Mouse (Mus musculus) hindbrain, postnatal 0 days (tissue): Measurements from ENCODE around the gene Qtrt2. TPM values are rescaled to one million over a fixed set of nuclear protein-coding genes. Genes with fewer than 3 reads are reported as not detected.

Experiments used
- ATAC-seq: fragments of 200-750 bp; cut with Nextera tagmentation; 2 replicates; pipeline ENCODE4 v1.8.0; 2017; ENCODE audit warnings: mild to moderate bottlenecking, moderate TSS enrichment, moderate library complexity
- DNase-seq: peaks from one replicate; pipeline ENCODE4 v3.0.0-alpha.2; 2015; ENCODE audit warnings: low spot score
- H3K27ac ChIP-seq: fragments of 300-500 bp; sonication (generic); 2 replicates; pipeline ENCODE4 v1.5.1; 2014; ENCODE audit warnings: mild to moderate bottlenecking
- H3K27me3 ChIP-seq: fragments of 300-500 bp; sonication (generic); 2 replicates; pipeline ENCODE4 v1.6.1; 2014; ENCODE audit warnings: low read length, mixed read lengths; ENCODE audit not compliant: insufficient read depth
- H3K36me3 ChIP-seq: fragments of 300-500 bp; sonication (generic); 2 replicates; pipeline ENCODE4 v1.6.1; 2014; ENCODE audit warnings: low read length, mixed read lengths; ENCODE audit not compliant: insufficient read depth
- H3K4me1 ChIP-seq: fragments of 300-500 bp; sonication (generic); 2 replicates; pipeline ENCODE4 v1.6.1; 2014; ENCODE audit warnings: antibody characterized with exemption, low read length, mixed read lengths; ENCODE audit not compliant: insufficient read depth
- H3K4me2 ChIP-seq: fragments of 300-500 bp; sonication (generic); 2 replicates; pipeline ENCODE4 v1.6.1; 2014; ENCODE audit warnings: low read depth, mild to moderate bottlenecking, low read length, moderate library complexity, mixed read lengths
- H3K4me3 ChIP-seq: fragments of 300-500 bp; sonication (generic); 2 replicates; pipeline ENCODE4 v1.5.1; 2014; ENCODE audit warnings: low read length
- H3K9ac ChIP-seq: fragments of 300-500 bp; sonication (generic); replicated peaks from 2 replicates; pipeline ENCODE4 v1.6.1; 2014; ENCODE audit warnings: mild to moderate bottlenecking, low read length, moderate library complexity, mixed read lengths
- H3K9me3 ChIP-seq: fragments of 300-500 bp; sonication (generic); 2 replicates; pipeline ENCODE4 v1.6.1; 2016; ENCODE audit warnings: low read length, mixed read lengths
- CTCF ChIP-seq: IDR thresholded peaks from 2 replicates; pipeline ENCODE4 v1.5.1; 2016; ENCODE audit warnings: antibody characterized with exemption, control low read depth, low read depth
- WGBS: fragments of 180-500 bp; shearing (Covaris S2); extraction: QIAGEN DNeasy Blood & Tissue Kit; methylation state at CpG from one replicate; pipeline ENCODE4 v1.1.7; 2014; 5-methylcytosine and 5-hydroxymethylcytosine counted together
- polyA plus RNA-seq: library from polyadenylated mRNA; unstranded; fragments of >200 nt; fragmentation: Nextera tagmentation; extraction: Ambion mirVana; gene quantifications from 2 replicates; pipeline ENCODE4 v1.2.1, GENCODE M21; 2015
- total RNA-seq: library from RNA; depleted of rRNA; stranded (reverse); fragments of >200 nt; gene quantifications from 2 replicates; pipeline ENCODE4 v1.2.3, GENCODE M21; 2014

The Qtrt2 gene
- total and polyA plus RNA-seq, 2 experiments from 2014 or later, result 11.3 to 29.7 TPM

DNA sequence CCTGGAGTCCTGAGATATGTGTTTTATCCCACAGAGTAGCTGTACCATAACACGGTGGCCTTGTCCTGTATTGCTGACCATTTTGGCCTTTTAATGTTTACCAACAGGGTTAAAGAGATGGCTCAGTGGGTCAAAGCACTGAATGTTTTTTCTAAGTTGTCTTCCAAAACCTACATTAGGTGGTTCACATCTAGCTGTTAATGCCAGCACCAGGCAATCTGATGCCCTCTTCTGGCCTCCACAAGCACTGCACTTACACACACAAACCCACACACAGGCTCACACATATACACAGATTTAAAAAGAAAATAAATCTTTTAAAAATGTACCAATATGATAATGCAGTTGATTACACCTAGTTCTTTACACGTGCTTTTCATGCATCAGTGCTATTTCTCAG, 17.7 kb downstream of the Qtrt2 start:
- Histone ChIP-seq H3K4me3 (no peak overlapping the region), H3K4me1 (no peaks in the 10 kb centered on the region), H3K27ac (no peak overlapping the region), H3K4me2 (no peak overlapping the region), H3K36me3 (no peaks in the 10 kb centered on the region), H3K9me3 (no peaks in the 10 kb centered on the region), H3K27me3 (no peaks in the 10 kb centered on the region), H3K9ac (no peak overlapping the region)
- ATAC-seq (no peak), DNase-seq (no peak)
- 90% methylated on average over 2 of the region's 2 CpGs for WGBS
- TF ChIP-seq CTCF, result peak; percentile 36

DNA sequence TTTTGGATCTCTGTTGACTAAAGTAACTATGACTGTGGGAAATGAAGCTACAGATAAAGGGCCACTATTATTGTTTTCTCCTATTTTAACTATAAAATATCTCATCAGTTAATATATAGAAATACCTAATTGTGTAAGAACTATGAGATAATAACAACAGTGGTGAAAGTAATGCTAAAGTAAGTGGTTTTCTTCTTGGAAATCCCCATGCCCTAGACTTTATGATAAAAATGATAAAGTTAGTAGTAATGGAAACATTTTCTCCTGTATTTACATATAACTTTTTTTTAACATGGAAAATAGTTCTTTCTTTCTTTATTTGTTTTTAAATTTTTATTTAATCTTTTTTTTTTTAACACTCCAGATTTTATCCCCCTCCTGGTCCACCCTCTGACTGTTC, 26.0 kb downstream of the Qtrt2 start:
- Histone ChIP-seq H3K36me3 (no peaks in the 10 kb centered on the region), H3K27me3 (no peaks in the 10 kb centered on the region), H3K4me1 (no peaks in the 10 kb centered on the region), H3K27ac (no peak overlapping the region), H3K9me3 (no peaks in the 10 kb centered on the region), H3K4me3 (no peak overlapping the region), H3K4me2 (no peak overlapping the region), H3K9ac (no peak overlapping the region)
- TF ChIP-seq CTCF, result no peak
- DNase-seq (no peak), ATAC-seq (no peak)

DNA sequence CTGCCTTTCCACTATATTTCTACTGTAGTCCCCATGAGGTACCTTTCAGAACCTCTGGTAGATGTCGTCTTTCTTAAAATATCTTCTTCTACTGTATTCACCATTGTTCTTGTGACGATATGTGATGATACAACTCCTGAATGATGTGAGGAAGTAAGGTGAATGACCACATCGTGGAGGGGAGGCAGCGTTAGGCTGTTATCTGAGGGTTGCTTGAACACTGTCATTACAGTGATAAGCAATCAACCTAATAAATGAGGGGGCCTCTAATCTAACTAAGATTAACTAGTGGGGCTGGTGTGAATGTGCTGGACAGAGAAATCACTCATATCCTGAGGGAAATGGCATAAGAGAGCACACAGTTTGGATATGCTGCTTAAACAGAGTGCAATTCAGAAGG, 26.5 kb downstream of the Qtrt2 start:
- no peak overlapping the region for H3K4me2 ChIP-seq
- H3K9me3 ChIP-seq, result no peaks in the 10 kb centered on the region
- no peak overlapping the region for H3K4me3 ChIP-seq
- no peak overlapping the region for H3K9ac ChIP-seq
- DNase-seq (no peak), ATAC-seq (no peak)
- WGBS, result 92% methylated on average over 4 of the region's 4 CpGs
- no peaks in the 10 kb centered on the region for H3K36me3 ChIP-seq
- no peaks in the 10 kb centered on the region for H3K27me3 ChIP-seq
- TF ChIP-seq CTCF, result no peak
- H3K27ac ChIP-seq, result no peak overlapping the region
- no peaks in the 10 kb centered on the region for H3K4me1 ChIP-seq

DNA sequence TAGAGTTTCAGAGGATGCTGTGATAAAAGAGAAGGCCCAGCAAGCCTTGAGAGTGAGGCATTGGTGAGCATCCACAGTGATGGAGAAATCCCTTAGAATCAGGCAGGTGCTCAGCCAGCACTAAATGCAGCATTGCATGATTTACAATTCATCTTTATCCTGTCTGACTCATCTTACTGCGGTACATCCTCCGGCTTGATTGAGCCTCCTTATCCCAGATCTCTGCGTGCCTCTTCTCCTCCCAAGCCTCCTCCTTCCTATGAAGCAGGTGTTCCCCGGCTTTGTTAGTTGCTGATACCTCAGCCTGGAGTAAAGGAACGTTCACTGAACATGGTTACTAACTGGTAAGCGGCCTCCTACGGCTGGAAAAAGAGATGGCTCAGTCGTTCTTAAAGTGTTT, 32.1 kb downstream of the Qtrt2 start:
- no peak for TF ChIP-seq CTCF
- no peak for DNase-seq
- WGBS, result 87% methylated on average over 8 of the region's 8 CpGs
- Histone ChIP-seq H3K4me3 (no peak overlapping the region), H3K4me1 (no peaks in the 10 kb centered on the region), H3K27me3 (no peaks in the 10 kb centered on the region), H3K27ac (no peak overlapping the region), H3K36me3 (no peaks in the 10 kb centered on the region), H3K9me3 (no peaks in the 10 kb centered on the region), H3K9ac (no peak overlapping the region), H3K4me2 (no peak overlapping the region)
- ATAC-seq, result no peak

DNA sequence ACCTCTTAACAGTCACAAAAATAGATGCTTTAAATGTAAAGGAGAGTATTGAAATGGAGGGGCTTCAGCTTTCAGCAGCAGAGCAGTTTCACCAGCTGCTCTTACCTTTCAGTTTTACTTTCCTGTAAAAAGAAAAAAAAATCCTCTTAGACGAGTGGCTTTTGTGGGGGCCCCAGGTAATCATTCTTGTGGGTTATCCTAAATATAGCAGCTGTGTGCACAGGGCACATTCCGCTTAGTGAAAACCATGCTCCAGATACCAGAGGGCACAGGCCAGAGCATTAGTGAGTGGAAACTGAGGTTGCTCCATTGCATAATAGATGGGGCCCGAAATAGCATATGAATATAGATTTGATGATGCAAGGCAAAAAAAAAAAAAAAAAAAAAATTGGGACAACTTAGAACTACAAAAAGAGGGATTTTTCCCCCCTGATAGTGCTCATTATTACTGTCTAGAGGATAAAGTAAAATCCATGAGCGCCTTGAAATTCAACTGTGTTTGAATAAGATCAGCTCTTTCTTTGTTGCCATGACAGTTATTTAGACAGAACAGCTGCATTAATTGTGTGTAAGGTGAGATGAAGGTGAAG, 35.8 kb downstream of the Qtrt2 start:
- Histone ChIP-seq H3K27ac (no peak overlapping the region), H3K4me2 (peak overlapping the region; percentile 94; the same call in 1 of the 2 replicates), H3K27me3 (no peaks in the 10 kb centered on the region), H3K36me3 (no peaks in the 10 kb centered on the region), H3K4me1 (0 out of 2 replicates have a peak, but pooled peaks cover 5% of the 10 kb centered on the region), H3K9me3 (no peaks in the 10 kb centered on the region), H3K4me3 (no peak overlapping the region), H3K9ac (no peak overlapping the region)
- ATAC-seq (no peak), DNase-seq (no peak)
- WGBS, result 87% methylated on average over 4 of the region's 4 CpGs
- TF ChIP-seq CTCF, result no peak

DNA sequence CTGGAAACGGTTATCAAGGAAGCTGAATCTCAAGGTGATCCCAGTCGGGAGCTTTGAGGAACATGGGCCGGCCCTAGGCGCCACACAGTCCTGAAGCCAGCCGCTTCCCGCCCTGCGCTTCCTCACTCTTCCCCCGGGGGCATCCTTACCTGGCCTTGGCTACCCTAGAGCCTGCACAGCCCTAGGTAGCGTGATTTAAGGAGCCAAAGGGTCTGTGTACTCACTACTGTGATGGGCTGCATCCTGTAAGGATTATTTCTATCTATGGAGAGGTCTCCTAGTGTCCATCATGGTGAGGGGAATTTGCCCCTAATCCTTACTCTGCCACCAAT, 36.6 kb downstream of the Qtrt2 start:
- Histone ChIP-seq H3K4me2 (peak overlapping the region; percentile 94), H3K9ac (peak overlapping the region; percentile 72), H3K27ac (peak overlapping the region; percentile 71), H3K9me3 (no peaks in the 10 kb centered on the region), H3K4me3 (peak overlapping the region; percentile 71), H3K36me3 (no peaks in the 10 kb centered on the region), H3K4me1 (0 out of 2 replicates have a peak, but pooled peaks cover 5% of the 10 kb centered on the region), H3K27me3 (no peaks in the 10 kb centered on the region)
- ATAC-seq, result peak; percentile 96
- peak; percentile 72 for TF ChIP-seq CTCF
- 2% methylated on average over 9 of the region's 9 CpGs for WGBS
- peak; percentile 86 for DNase-seq

DNA sequence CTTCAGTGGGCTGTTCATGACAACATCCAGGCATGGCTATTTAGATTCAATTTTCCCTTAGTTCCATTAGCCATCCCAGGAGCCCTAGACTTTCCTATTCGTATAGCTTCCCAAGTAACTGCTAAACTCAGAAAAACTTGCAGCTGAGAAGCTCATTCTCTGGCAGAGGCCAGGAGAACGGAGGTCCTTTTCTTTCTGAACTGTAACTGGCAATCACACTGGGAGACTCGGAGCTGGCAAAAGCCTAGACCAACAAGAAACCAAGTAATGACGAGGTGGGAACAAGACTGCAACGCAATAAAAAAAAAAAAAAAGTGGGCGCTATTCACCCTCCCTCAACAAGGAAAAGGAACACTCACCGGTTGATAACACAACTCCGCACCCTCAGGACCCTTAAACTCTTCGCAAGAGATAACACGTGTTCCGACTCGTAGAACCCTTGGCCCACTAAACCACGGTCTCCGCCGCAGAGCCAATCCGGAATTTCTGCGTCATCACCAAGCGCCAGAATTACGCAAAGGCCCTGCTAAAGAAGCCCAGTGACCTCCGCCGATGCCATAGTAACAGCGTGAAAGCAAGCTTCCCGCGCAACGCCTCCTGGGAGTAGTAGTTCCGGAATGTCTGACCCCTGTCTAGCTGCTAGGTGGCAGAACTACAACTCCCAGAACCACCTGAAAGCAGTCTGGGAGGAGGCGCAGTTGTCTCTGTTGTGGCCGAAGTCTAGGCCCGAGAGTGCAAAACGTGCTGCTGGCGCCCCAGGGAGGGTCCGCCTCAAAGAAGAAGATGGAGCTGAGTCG, 37.2 kb downstream of the Qtrt2 start, which contains the start of gene Ccdc191:
Gene Ccdc191, plus strand, starts transcription at position 593 of the 797 bp plus-strand sequence.
- Histone ChIP-seq H3K4me1 (0 out of 2 replicates have a peak, but pooled peaks cover 5% of the 10 kb centered on the region), H3K27me3 (no peaks in the 10 kb centered on the region), H3K9me3 (no peaks in the 10 kb centered on the region), H3K36me3 (no peaks in the 10 kb centered on the region), H3K4me2 (peak within 1 kb of the TSS; percentile 94), H3K27ac (peak within 1 kb of the TSS; percentile 71), H3K9ac (peak within 1 kb of the TSS; percentile 72), H3K4me3 (peak within 1 kb of the TSS; percentile 71)
- WGBS, result under 1% methylated on average over 32 of the region's 33 CpGs
- no peak for TF ChIP-seq CTCF
- DNase-seq (peak; percentile 100), ATAC-seq (peak; percentile 100)
